In genomic region chr2:116913677-116914405, GRCm38 (mm10) we compare ENCODE assay signal across 8 mouse cellular contexts. TPM values are rescaled to one million over a fixed set of nuclear protein-coding genes. Genes with fewer than 3 reads are reported as not detected.
DNase-seq lines count a peak whose midpoint lies in the region.
"Had no signal": no experiment of that assay in that cellular context is flagged by ENCODE, and none has a peak within 500 bp of the region (broad histone marks: within the 10 kb centered on the region; RNA-seq: fewer than 3 reads in every experiment).

No protein-coding gene starts in this region.

- DNase-seq in right cerebral cortex, adult 18-20 months = peak; percentile 92
- DNase-seq in right cerebral cortex, postnatal 4 days = no peak
- peak; percentile 63 to 74 for DNase-seq in frontal cortex, postnatal 14 days (ENCODE audit: low spot score in 2 of 2)
- peak; percentile 63 to 92 for DNase-seq in left cerebral cortex, adult 8-10 months (ENCODE audit: low spot score in 2 of 2)
- no peak for DNase-seq in kidney, postnatal 25 days
- no peak for DNase-seq in cerebellum, adult 9-10 months
- DNase-seq in embryo, embryonic 11 days = no peak
- DNase-seq: cerebellum, adult 11-12 months had no signal

RNA-seq across cellular contexts. Expression of gene Tmco5, which starts 35.4 kb away (rescaled TPM):
- total RNA-seq in left cerebral cortex, adult 8-10 months (2022) = 1 to 10 TPM in 3 of 4 experiments, under 1 TPM in 1; 0.44 to 2.9 (median 1.6) TPM

Comparison
In these comparisons a context has a peak if more than half of its experiments do, and no peak if none do; other contexts are left out.
1. DNase-seq: peak in right cerebral cortex, adult 18-20 months (single experiment), frontal cortex, postnatal 14 days (2 of 2) and left cerebral cortex, adult 8-10 months (2 of 2); none in right cerebral cortex, postnatal 4 days (single experiment), kidney, postnatal 25 days (0 of 2), cerebellum, adult 9-10 months (single experiment) and embryo, embryonic 11 days (single experiment).